22 mouse cellular contexts compared by ENCODE assay signal in genomic region chr19:21301787-21302186, GRCm38 (mm10). TPM values are rescaled to one million over a fixed set of nuclear protein-coding genes. Genes with fewer than 3 reads are reported as not detected.
DNase-seq lines count a peak whose midpoint lies in the region; ATAC-seq and TF ChIP-seq lines count a peak whose summit lies in the region.
"Had no signal": no experiment of that assay in that cellular context is flagged by ENCODE, and none has a peak within 500 bp of the region (broad histone marks: within the 10 kb centered on the region; RNA-seq: fewer than 3 reads in every experiment).

No protein-coding gene starts in this region.

- H3K9me3 ChIP-seq in heart, embryonic 10.5 days, result no peaks in the 10 kb centered on the region
- no peaks in the 10 kb centered on the region for H3K9me3 ChIP-seq in hindbrain, postnatal 0 days (ENCODE audit: low read length)
- H3K9me3 ChIP-seq in hindbrain, embryonic 13.5 days, result no peaks in the 10 kb centered on the region
- no peaks in the 10 kb centered on the region for H3K9me3 ChIP-seq in stomach, postnatal 0 days (ENCODE audit: control insufficient read depth, low read length)
- H3K9me3 ChIP-seq: hindbrain, embryonic 15.5 days; limb, embryonic 15.5 days; liver, embryonic 15.5 days; midbrain, embryonic 10.5 days; neural tube, embryonic 12.5 days; stomach, embryonic 15.5 days had no signal

- intact Hi-C loops in heart, postnatal 14 days (cut with DNase I), result no loop called here

- H3K4me2 ChIP-seq in hindbrain, postnatal 0 days (ENCODE audit: low read depth, low read length), result no peak overlapping the region
- no peak overlapping the region for H3K4me2 ChIP-seq in hindbrain, embryonic 13.5 days
- H3K4me2 ChIP-seq in myocyte (ENCODE audit: low read depth), result peak overlapping the region; percentile 52
- H3K4me2 ChIP-seq in stomach, postnatal 0 days (replicated peaks; ENCODE audit: low read depth), result no peak overlapping the region
- H3K4me2 ChIP-seq: hindbrain, embryonic 15.5 days; limb, embryonic 15.5 days; liver, embryonic 15.5 days; neural tube, embryonic 12.5 days; stomach, embryonic 15.5 days had no signal

- peak overlapping the region; percentile 33; the same call in 1 of the 2 replicates for H3K27ac ChIP-seq in heart, embryonic 10.5 days
- no peak overlapping the region for H3K27ac ChIP-seq in hindbrain, postnatal 0 days
- no peak overlapping the region for H3K27ac ChIP-seq in hindbrain, embryonic 13.5 days
- H3K27ac ChIP-seq in stomach, postnatal 0 days (replicated peaks), result no peak overlapping the region
- H3K27ac ChIP-seq: hindbrain, embryonic 15.5 days; limb, embryonic 15.5 days; liver, embryonic 15.5 days; macrophage; midbrain, embryonic 10.5 days; neural tube, embryonic 12.5 days; stomach, embryonic 15.5 days had no signal

- no peaks in the 10 kb centered on the region for H3K36me3 ChIP-seq in heart, embryonic 10.5 days
- no peaks in the 10 kb centered on the region for H3K36me3 ChIP-seq in hindbrain, postnatal 0 days (ENCODE audit: insufficient read depth, low read length)
- no peaks in the 10 kb centered on the region for H3K36me3 ChIP-seq in hindbrain, embryonic 13.5 days
- H3K36me3 ChIP-seq in myocyte (ENCODE audit: control insufficient read depth, insufficient read depth), result no peaks in the 10 kb centered on the region
- H3K36me3 ChIP-seq in stomach, postnatal 0 days (ENCODE audit: control insufficient read depth, insufficient read depth, low read length), result no peaks in the 10 kb centered on the region
- H3K36me3 ChIP-seq: hindbrain, embryonic 15.5 days; limb, embryonic 15.5 days; liver, embryonic 15.5 days; midbrain, embryonic 10.5 days; neural tube, embryonic 12.5 days; stomach, embryonic 15.5 days had no signal

- H3K4me1 ChIP-seq in heart, embryonic 10.5 days, result peaks cover 8% of the 10 kb centered on the region; the same call in 1 of the 2 replicates
- no peaks in the 10 kb centered on the region for H3K4me1 ChIP-seq in hindbrain, postnatal 0 days (ENCODE audit: insufficient read depth, low read length)
- H3K4me1 ChIP-seq in hindbrain, embryonic 13.5 days (replicated peaks), result 0 out of 2 replicates have a peak, but pooled peaks cover 2% of the 10 kb centered on the region
- no peaks in the 10 kb centered on the region for H3K4me1 ChIP-seq in stomach, postnatal 0 days (replicated peaks; ENCODE audit: control insufficient read depth, insufficient read depth)
- H3K4me1 ChIP-seq: hindbrain, embryonic 15.5 days; limb, embryonic 15.5 days; liver, embryonic 15.5 days; midbrain, embryonic 10.5 days; neural tube, embryonic 12.5 days; stomach, embryonic 15.5 days had no signal

- TF ChIP-seq CTCF in hindbrain, postnatal 0 days (IDR thresholded peaks at IDR 0.05; ENCODE audit: low read depth), result no peak
- no peak for TF ChIP-seq CTCF in stomach, postnatal 0 days (IDR thresholded peaks at IDR 0.05; ENCODE audit: low read depth)

- no peaks in the 10 kb centered on the region for H3K27me3 ChIP-seq in heart, embryonic 10.5 days (ENCODE audit: insufficient read depth, poor library complexity, severe bottlenecking)
- H3K27me3 ChIP-seq in hindbrain, postnatal 0 days (ENCODE audit: insufficient read depth, low read length), result no peaks in the 10 kb centered on the region
- no peaks in the 10 kb centered on the region for H3K27me3 ChIP-seq in hindbrain, embryonic 13.5 days
- H3K27me3 ChIP-seq in myocyte (ENCODE audit: control insufficient read depth, insufficient read depth, insufficient read length), result no peaks in the 10 kb centered on the region
- no peaks in the 10 kb centered on the region for H3K27me3 ChIP-seq in stomach, postnatal 0 days (ENCODE audit: control insufficient read depth, insufficient read depth, low read length)
- H3K27me3 ChIP-seq: hindbrain, embryonic 15.5 days; limb, embryonic 15.5 days; liver, embryonic 15.5 days; neural tube, embryonic 12.5 days; Patski; stomach, embryonic 15.5 days had no signal

- no peak for ATAC-seq in hindbrain, postnatal 0 days
- no peak for ATAC-seq in hindbrain, embryonic 13.5 days (ENCODE audit: low FRiP score)
- no peak for ATAC-seq in stomach, postnatal 0 days (ENCODE audit: low FRiP score, low TSS enrichment)
- ATAC-seq: intestine, embryonic 16.5 days; Patski had no signal

- TF ChIP-seq POLR2A in myocyte (IDR thresholded peaks at IDR 0.05; ENCODE audit: insufficient read length, low read depth), result no peak

- H3K79me2 ChIP-seq in myocyte (ENCODE audit: control insufficient read depth, insufficient read depth), result no peaks in the 10 kb centered on the region

- DNase-seq in cerebellum, postnatal 10 days, result peak; percentile 10 to 38
- no peak for DNase-seq in cerebellum, adult 9-11 months
- peak; percentile 76 for DNase-seq in heart, embryonic 10.5 days (ENCODE audit: low spot score)
- no peak for DNase-seq in heart, postnatal 14 days
- peak; percentile 31 for DNase-seq in hindbrain, postnatal 0 days (ENCODE audit: low spot score)
- no peak for DNase-seq in stomach, postnatal 0 days (ENCODE audit: low spot score)
- DNase-seq: adrenal gland, postnatal 10 days; cerebellum, adult 11-12 months; cerebellum, postnatal 36 days; gastrocnemius, postnatal 14 days; right cerebral cortex, postnatal 14 days had no signal

- no peak overlapping the region for H3K9ac ChIP-seq in hindbrain, postnatal 0 days (replicated peaks; ENCODE audit: low read length)
- no peak overlapping the region for H3K9ac ChIP-seq in hindbrain, embryonic 13.5 days
- H3K9ac ChIP-seq in stomach, postnatal 0 days (ENCODE audit: low read length), result no peak overlapping the region
- H3K9ac ChIP-seq: hindbrain, embryonic 15.5 days; limb, embryonic 15.5 days; liver, embryonic 15.5 days; neural tube, embryonic 12.5 days; stomach, embryonic 15.5 days had no signal

- 27% methylated on average over 3 of the region's 3 CpGs for WGBS in heart, embryonic 10.5 days
- WGBS in hindbrain, postnatal 0 days, result 60% methylated on average over 3 of the region's 3 CpGs
- WGBS in hindbrain, embryonic 13.5 days, result 62% methylated on average over 3 of the region's 3 CpGs
- WGBS in stomach, postnatal 0 days, result 22% methylated on average over 3 of the region's 3 CpGs

- no peak overlapping the region for H3K4me3 ChIP-seq in heart, embryonic 10.5 days
- no peak overlapping the region for H3K4me3 ChIP-seq in hindbrain, postnatal 0 days (ENCODE audit: low read length)
- H3K4me3 ChIP-seq in hindbrain, embryonic 13.5 days, result no peak overlapping the region
- H3K4me3 ChIP-seq in myocyte, result no peak overlapping the region
- no peak overlapping the region for H3K4me3 ChIP-seq in stomach, postnatal 0 days (ENCODE audit: low read depth, low read length)
- H3K4me3 ChIP-seq: hindbrain, embryonic 15.5 days; limb, embryonic 15.5 days; liver, embryonic 15.5 days; midbrain, embryonic 10.5 days; neural tube, embryonic 12.5 days; stomach, embryonic 15.5 days had no signal

- no peak overlapping the region for H3ac ChIP-seq in myocyte (ENCODE audit: control insufficient read depth, insufficient read length)

- no peak for TF ChIP-seq EP300 in stomach, postnatal 0 days (optimal IDR thresholded peaks at IDR 0.05)

TF ChIP-seq in myocyte, 11 proteins besides CTCF, POLR2A, EP300 and RAD21:
- TF ChIP-seq REST (IDR thresholded peaks at IDR 0.05; ENCODE audit: insufficient read depth, insufficient read length) (no peak), MAX (IDR thresholded peaks at IDR 0.05; ENCODE audit: low read depth) (no peak), POLR2AphosphoS2 (IDR thresholded peaks at IDR 0.05; ENCODE audit: insufficient read length, low read depth) (no peak), TCF3 (IDR thresholded peaks at IDR 0.05; ENCODE audit: insufficient read length, low read depth) (no peak), MYOG (IDR thresholded peaks at IDR 0.05; ENCODE audit: control insufficient read depth in 1 of 3, insufficient read depth in 1 of 3, insufficient read length in 2 of 3, low read depth in 2 of 3) (no peak), TCF12 (IDR thresholded peaks at IDR 0.05; ENCODE audit: insufficient read depth, poor library complexity, severe bottlenecking) (no peak), MYOD1 (IDR thresholded peaks at IDR 0.05; ENCODE audit: control insufficient read depth in 1 of 3, insufficient read length in 2 of 3, low read depth in 2 of 3) (no peak), SRF (IDR thresholded peaks at IDR 0.05; ENCODE audit: control insufficient read depth, insufficient read length, low read depth) (no peak), E2F4 (IDR thresholded peaks at IDR 0.05; ENCODE audit: insufficient read depth) (no peak), CEBPB (IDR thresholded peaks at IDR 0.05; ENCODE audit: insufficient read depth, poor library complexity, severe bottlenecking) (no peak), USF1 (IDR thresholded peaks at IDR 0.05; ENCODE audit: low read depth) (no peak)
TF ChIP-seq in myocyte: peak in this region for 0.

RNA-seq across cellular contexts. Expression of gene Zfand5, which starts 29.7 kb away (rescaled TPM):
- polyA plus RNA-seq in heart, embryonic 10.5 days (2016; fragmentation: Nextera tagmentation; extraction: Ambion mirVana), result 85.7 and 90.0 TPM in 2 replicates
- total RNA-seq in heart, postnatal 14 days (2021), result 100 to 1,000 TPM; 112 to 115 TPM
- 83.2 and 90.7 TPM in 2 replicates for total RNA-seq in hindbrain, postnatal 0 days (2014; rRNA removed)
- polyA plus RNA-seq in hindbrain, postnatal 0 days (2015; fragmentation: Nextera tagmentation; extraction: Ambion mirVana), result 133 and 137 TPM in 2 replicates
- 160 and 165 TPM in 2 replicates for polyA plus RNA-seq in hindbrain, embryonic 13.5 days (2015; fragmentation: Nextera tagmentation; extraction: Ambion mirVana)
- 36.9 TPM for polyA plus RNA-seq in myocyte (2012; fragmentation: generic; extraction: Trizol)
- polyA plus RNA-seq in stomach, postnatal 0 days (2015; fragmentation: Nextera tagmentation; extraction: Ambion mirVana), result 82.5 and 93.5 TPM in 2 replicates

Comparison
In these comparisons a context has a peak if more than half of its experiments do, and no peak if none do; other contexts are left out.
1. DNase-seq: peak in cerebellum, postnatal 10 days (2 of 2), heart, embryonic 10.5 days (single experiment) and hindbrain, postnatal 0 days (single experiment); none in cerebellum, adult 9-11 months (single experiment), heart, postnatal 14 days (0 of 2) and stomach, postnatal 0 days (single experiment).